Mouse (Mus musculus): ENCODE measurements around the gene Mapk12.

Gene Mapk12

GRCm38 (mm10) chr15:89140659-89141252 lies at the start of gene Mapk12:
Mapk12 (minus strand) TSS chr15:89140703.
- DNase-seq = peak; percentile 30

GRCm38 (mm10) chr15:89184937-89185227 lies 44.4 kb upstream of the Mapk12 start:
- no peak for DNase-seq

GRCm38 (mm10) chr15:89184141-89184936 lies 43.8 kb upstream of the Mapk12 start:
- DNase-seq = no peak

GRCm38 (mm10) chr15:89182842-89183241 lies 42.3 kb upstream of the Mapk12 start:
- DNase-seq = no peak

GRCm38 (mm10) chr15:89182328-89182741 lies 41.8 kb upstream of the Mapk12 start:
- peak; percentile 46 for DNase-seq

- DNase-seq = no peak
Measured at GRCm38 (mm10) chr15:89181561-89182270, 41.2 kb upstream of the Mapk12 start.

GRCm38 (mm10) chr15:89180571-89181229 lies 40.2 kb upstream of the Mapk12 start, which contains the start of gene Plxnb2:
Plxnb2 (minus strand) TSS chr15:89180788.
- peak; percentile 76 for DNase-seq

GRCm38 (mm10) chr15:89180081-89180541 lies 39.6 kb upstream of the Mapk12 start:
- DNase-seq = no peak

- DNase-seq = no peak
Measured at GRCm38 (mm10) chr15:89179630-89179964, 39.1 kb upstream of the Mapk12 start.

GRCm38 (mm10) chr15:89178954-89179629 lies 38.6 kb upstream of the Mapk12 start:
- DNase-seq = peak; percentile 74

GRCm38 (mm10) chr15:89178260-89178860 lies 37.9 kb upstream of the Mapk12 start:
- DNase-seq = no peak

GRCm38 (mm10) chr15:89177576-89178259 lies 37.2 kb upstream of the Mapk12 start:
- peak; percentile 40 for DNase-seq

GRCm38 (mm10) chr15:89177121-89177520 lies 36.6 kb upstream of the Mapk12 start:
- DNase-seq = peak; percentile 66

GRCm38 (mm10) chr15:89175411-89176155 lies 35.1 kb upstream of the Mapk12 start:
- DNase-seq = no peak

- no peak for DNase-seq
Measured at GRCm38 (mm10) chr15:89174889-89175339, 34.4 kb upstream of the Mapk12 start.

- peak; percentile 72 for DNase-seq
Measured at GRCm38 (mm10) chr15:89173906-89174214, 33.4 kb upstream of the Mapk12 start.

- peak; percentile 49 for DNase-seq
Measured at GRCm38 (mm10) chr15:89173024-89173905, 32.8 kb upstream of the Mapk12 start.

GRCm38 (mm10) chr15:89172276-89172935 lies 31.9 kb upstream of the Mapk12 start:
- no peak for DNase-seq

- DNase-seq = no peak
Measured at GRCm38 (mm10) chr15:89171526-89172051, 31.1 kb upstream of the Mapk12 start.

Data from liver (tissue).